Comparison of ENCODE assay signal across 17 mouse cellular contexts in genomic region chr9:34733579-34733978, GRCm38 (mm10).
"Had no signal": no experiment of that assay in that cellular context is flagged by ENCODE, and none has a peak within 500 bp of the region (broad histone marks: within the 10 kb centered on the region; RNA-seq: fewer than 3 reads in every experiment).

No protein-coding gene starts in this region.

- DNase-seq: gastrocnemius, adult 2 months; gastrocnemius, postnatal 10 days; gastrocnemius, postnatal 25 days; heart, adult 18-20 months; heart, postnatal 10 days; heart, postnatal 36 days; kidney, adult 11 months; kidney, adult 2 months; kidney, adult 9 months; kidney, postnatal 14 days; kidney, postnatal 36 days; layer of hippocampus, adult 9-11 months; layer of hippocampus, postnatal 36 days; left cerebral cortex, postnatal 4 days had no signal

- ATAC-seq: hindbrain, postnatal 0 days; intestine, embryonic 16.5 days; liver, embryonic 12.5 days had no signal
